Mouse (Mus musculus): ENCODE measurements around the gene Tspan9. TPM values are rescaled to one million over a fixed set of nuclear protein-coding genes. Genes with fewer than 3 reads are reported as not detected.

The Tspan9 gene
- total RNA-seq, 1 experiment from 2014 or later, result 1.7 TPM

GRCm38 (mm10) chr6:128085488-128086066 lies 57.8 kb downstream of the Tspan9 start:
- ATAC-seq (ENCODE audit: extremely low read depth, insufficient number of reproducible peaks, low FRiP score, poor library complexity, severe bottlenecking), result no peak

GRCm38 (mm10) chr6:128083305-128083704 lies 60.1 kb downstream of the Tspan9 start:
- ATAC-seq (ENCODE audit: extremely low read depth, insufficient number of reproducible peaks, low FRiP score, poor library complexity, severe bottlenecking), result no peak

- ATAC-seq (ENCODE audit: extremely low read depth, insufficient number of reproducible peaks, low FRiP score, poor library complexity, severe bottlenecking), result no peak
Measured at GRCm38 (mm10) chr6:128081781-128082180, 61.6 kb downstream of the Tspan9 start.

DNA sequence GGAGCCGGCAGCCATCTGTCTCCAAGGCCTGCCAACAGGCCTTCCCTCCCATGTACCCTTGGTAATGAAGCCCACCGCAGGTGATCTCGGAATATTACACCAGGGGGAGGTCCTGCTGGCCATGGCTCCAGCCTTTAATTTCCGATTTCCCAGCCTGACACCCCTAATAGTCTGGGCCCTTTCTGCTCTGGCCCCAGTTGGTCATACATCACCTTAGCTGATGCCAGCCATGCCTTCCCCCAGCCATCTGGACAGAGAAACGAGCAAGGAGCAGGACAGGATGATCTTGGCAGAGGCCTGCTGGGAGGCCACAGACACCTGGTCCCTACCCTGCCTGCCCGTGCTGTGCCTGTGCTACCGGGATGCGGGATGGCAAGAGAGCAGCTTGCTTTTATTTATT lies 62.1 kb downstream of the Tspan9 start:
- ATAC-seq (ENCODE audit: extremely low read depth, insufficient number of reproducible peaks, low FRiP score, poor library complexity, severe bottlenecking), result no peak

DNA sequence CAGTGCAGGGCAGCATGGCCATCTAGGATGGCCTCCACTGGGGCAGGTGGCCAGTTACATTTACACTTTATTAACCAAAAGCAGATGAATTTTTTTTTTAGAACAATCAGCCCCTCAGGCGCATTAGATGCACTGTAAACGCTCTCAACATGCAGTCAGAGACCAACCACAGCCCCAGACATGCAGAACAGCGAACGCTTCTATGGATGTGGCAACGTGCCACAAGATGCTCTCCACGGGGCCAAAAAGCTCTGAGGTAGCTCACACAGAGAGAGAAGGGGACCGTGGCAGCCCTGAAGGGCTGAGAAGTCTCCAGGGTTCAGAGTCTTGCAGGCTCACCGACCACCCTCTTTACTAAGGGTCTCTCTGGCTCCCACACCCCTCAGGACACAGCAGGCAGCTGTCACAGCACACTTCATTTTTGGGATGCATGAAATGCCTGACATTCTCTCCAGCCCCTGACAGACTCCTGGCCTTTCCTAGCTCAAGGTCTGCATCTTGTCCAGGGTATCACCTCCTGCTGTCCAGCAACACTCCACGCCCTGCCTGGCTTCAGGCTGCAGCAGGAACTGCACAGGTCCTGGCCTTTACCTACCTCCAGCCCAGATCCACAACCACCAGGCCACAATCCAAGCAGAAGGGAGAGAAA lies 63.7 kb downstream of the Tspan9 start:
- no peak for ATAC-seq (ENCODE audit: extremely low read depth, insufficient number of reproducible peaks, low FRiP score, poor library complexity, severe bottlenecking)

- no peak for ATAC-seq (ENCODE audit: extremely low read depth, insufficient number of reproducible peaks, low FRiP score, poor library complexity, severe bottlenecking)
Measured at GRCm38 (mm10) chr6:128078508-128078907, 64.9 kb downstream of the Tspan9 start.

GRCm38 (mm10) chr6:128076104-128077020 lies 67.0 kb downstream of the Tspan9 start:
- ATAC-seq (ENCODE audit: extremely low read depth, insufficient number of reproducible peaks, low FRiP score, poor library complexity, severe bottlenecking), result no peak

GRCm38 (mm10) chr6:128075453-128076003 lies 67.9 kb downstream of the Tspan9 start:
- ATAC-seq (ENCODE audit: extremely low read depth, insufficient number of reproducible peaks, low FRiP score, poor library complexity, severe bottlenecking), result no peak

GRCm38 (mm10) chr6:128070921-128071558 lies 72.4 kb downstream of the Tspan9 start:
- no peak for ATAC-seq (ENCODE audit: extremely low read depth, insufficient number of reproducible peaks, low FRiP score, poor library complexity, severe bottlenecking)

DNA sequence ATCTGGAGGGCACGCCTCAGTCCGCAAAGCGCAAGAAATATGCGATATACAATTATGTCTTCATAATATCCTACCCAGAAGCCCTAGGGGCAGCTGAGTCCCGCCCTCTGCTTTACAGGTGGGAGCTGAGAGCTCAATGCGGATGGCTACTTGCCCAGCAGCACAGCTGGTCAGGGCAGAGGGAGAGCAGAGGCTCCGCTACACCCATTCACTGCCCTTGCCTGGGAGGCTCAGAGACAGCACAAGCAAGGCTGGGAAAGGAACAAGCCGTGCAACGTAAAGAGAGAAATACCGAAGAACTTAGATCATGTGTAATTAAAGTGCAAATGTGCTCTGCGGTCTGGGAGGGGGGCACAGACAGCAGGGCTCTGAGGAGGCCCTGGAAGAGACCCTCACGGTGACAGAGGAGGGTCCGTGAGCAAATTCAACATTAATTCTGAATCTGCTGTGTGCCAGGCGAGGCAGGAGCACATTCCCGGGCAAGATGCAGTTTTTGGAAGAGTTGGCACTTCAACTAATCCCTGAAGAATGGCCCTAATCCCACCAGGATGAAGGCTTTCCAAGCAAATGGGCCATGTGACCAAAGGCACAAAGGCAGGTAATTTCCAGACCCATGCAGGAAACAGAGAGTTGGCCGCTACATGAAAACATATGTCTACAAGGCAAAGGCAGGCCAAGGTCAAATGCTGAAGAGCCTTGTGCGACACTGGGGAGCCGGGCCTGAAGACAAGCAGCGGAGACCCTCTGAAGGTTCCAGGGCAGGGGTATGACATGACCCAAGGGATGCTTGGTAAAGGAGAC lies 73.1 kb downstream of the Tspan9 start:
- ATAC-seq (ENCODE audit: extremely low read depth, insufficient number of reproducible peaks, low FRiP score, poor library complexity, severe bottlenecking), result no peak

DNA sequence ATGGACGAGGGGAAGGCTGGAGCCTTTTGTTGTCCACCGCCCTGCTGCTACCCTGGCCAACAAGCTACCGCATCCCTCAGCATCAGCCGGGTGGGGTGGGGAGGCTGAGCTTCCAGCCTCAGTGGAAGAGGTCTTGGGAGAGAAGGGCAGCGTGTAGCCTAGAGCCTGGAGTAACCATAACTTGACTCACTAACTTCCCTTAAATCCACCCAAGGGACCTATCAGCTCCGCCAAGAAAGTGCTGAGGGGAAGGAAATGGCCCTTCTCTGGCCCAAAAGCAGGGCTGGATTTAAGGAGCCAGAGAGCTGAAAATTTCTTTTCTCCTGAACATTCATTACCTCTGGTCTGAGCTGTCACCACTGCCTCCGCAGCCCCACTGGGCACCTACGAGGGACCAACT lies 75.2 kb downstream of the Tspan9 start:
- ATAC-seq (ENCODE audit: extremely low read depth, insufficient number of reproducible peaks, low FRiP score, poor library complexity, severe bottlenecking), result no peak

- no peak for ATAC-seq (ENCODE audit: extremely low read depth, insufficient number of reproducible peaks, low FRiP score, poor library complexity, severe bottlenecking)
Measured at GRCm38 (mm10) chr6:128065982-128066381, 77.4 kb downstream of the Tspan9 start.

DNA sequence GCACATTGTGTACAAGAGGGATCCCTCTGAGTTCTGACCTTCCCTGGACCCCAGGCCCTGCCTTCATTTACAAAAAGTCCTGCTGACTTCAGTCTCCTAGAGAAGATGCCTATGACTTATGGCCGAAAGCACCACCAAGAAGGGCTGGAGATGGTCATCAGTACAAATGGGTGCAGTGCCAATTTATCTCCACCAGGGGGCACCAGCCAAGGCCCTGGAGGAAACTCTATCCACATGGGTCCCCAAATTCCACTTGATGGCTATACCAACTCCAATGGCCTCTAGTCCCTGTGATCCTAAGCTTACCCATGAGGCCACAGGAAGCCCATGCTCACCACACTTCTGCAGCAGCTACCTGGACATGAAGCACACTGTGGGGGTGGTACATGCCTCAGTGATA lies 79.9 kb downstream of the Tspan9 start:
- no peak for ATAC-seq (ENCODE audit: extremely low read depth, insufficient number of reproducible peaks, low FRiP score, poor library complexity, severe bottlenecking)

DNA sequence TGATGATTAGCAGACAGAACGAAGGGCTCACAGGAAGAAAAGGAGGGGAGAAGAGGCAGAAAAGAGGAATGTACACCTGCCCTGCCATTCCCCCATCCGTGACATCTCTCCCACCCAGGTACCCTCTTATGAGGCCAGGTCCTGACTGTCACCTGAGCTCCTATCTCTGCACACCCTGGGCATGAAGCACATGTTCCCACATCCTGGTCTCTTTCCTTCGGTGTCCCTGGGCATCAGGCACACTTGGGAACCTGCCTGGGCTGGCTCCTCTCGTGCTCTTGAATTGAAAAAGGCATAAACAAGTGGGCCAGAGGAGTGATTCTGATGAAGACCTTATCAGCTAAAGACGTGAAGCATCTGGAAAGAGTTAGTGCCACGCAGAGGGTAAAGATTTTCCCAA lies 80.6 kb downstream of the Tspan9 start:
- no peak for ATAC-seq (ENCODE audit: extremely low read depth, insufficient number of reproducible peaks, low FRiP score, poor library complexity, severe bottlenecking)

GRCm38 (mm10) chr6:128062216-128062615 lies 81.2 kb downstream of the Tspan9 start:
- ATAC-seq (ENCODE audit: extremely low read depth, insufficient number of reproducible peaks, low FRiP score, poor library complexity, severe bottlenecking), result no peak

- no peak for ATAC-seq (ENCODE audit: extremely low read depth, insufficient number of reproducible peaks, low FRiP score, poor library complexity, severe bottlenecking)
Measured at GRCm38 (mm10) chr6:128061342-128061741, 82.1 kb downstream of the Tspan9 start.

GRCm38 (mm10) chr6:128058570-128058969 lies 84.8 kb downstream of the Tspan9 start:
- ATAC-seq (ENCODE audit: extremely low read depth, insufficient number of reproducible peaks, low FRiP score, poor library complexity, severe bottlenecking), result no peak

GRCm38 (mm10) chr6:128058157-128058556 lies 85.2 kb downstream of the Tspan9 start:
- ATAC-seq (ENCODE audit: extremely low read depth, insufficient number of reproducible peaks, low FRiP score, poor library complexity, severe bottlenecking), result no peak

All from neutrophil, adult 5-6 weeks (primary cell).